Mouse (Mus musculus) heart, embryonic 14.5 days (tissue): ENCODE data around the gene Tubd1. TPM values are rescaled to one million over a fixed set of nuclear protein-coding genes. Genes with fewer than 3 reads are reported as not detected.
A peak's percentile ranks its signal among the peaks of the same experiment; 100 is the strongest.

Experiments used
- ATAC-seq: fragments of 200-750 bp; cut with Nextera tagmentation; 2 replicates; pipeline ENCODE4 v1.8.0; 2017; ENCODE audit warnings: low read depth, moderate TSS enrichment; ENCODE audit not compliant: insufficient number of reproducible peaks, insufficient read depth, low FRiP score
- H3K27ac ChIP-seq, 2 experiments: fragments of 200-500 bp in 1 of 2; fragments of 300-500 bp in 1 of 2; sonication (generic) in 1 of 2; replicated peaks in 1 of 2; 2 replicates each; pipeline ENCODE4 v1.5.1; 2012 to 2014; ENCODE audit warnings: low read depth in 2 of 2, low read length in 2 of 2, control low read depth in 1 of 2, mild to moderate bottlenecking in 1 of 2, mixed read lengths in 1 of 2; ENCODE audit not compliant: control insufficient read depth in 1 of 2, insufficient read depth in 1 of 2
- H3K27me3 ChIP-seq: fragments of 300-500 bp; sonication (generic); 2 replicates; pipeline ENCODE4 v1.6.1; 2014; ENCODE audit warnings: mild to moderate bottlenecking, low read length, control low read depth; ENCODE audit not compliant: control insufficient read depth, insufficient read depth
- H3K36me3 ChIP-seq: fragments of 300-500 bp; sonication (generic); 2 replicates; pipeline ENCODE4 v1.6.1; 2014; ENCODE audit warnings: mild to moderate bottlenecking, control low read depth, low read length, mixed read lengths; ENCODE audit not compliant: control insufficient read depth, insufficient read depth
- H3K4me1 ChIP-seq, 2 experiments: fragments of 200-500 bp in 1 of 2; fragments of 300-500 bp in 1 of 2; sonication (generic) in 1 of 2; 2 replicates each; pipeline ENCODE4 v1.6.1; 2012 to 2014; ENCODE audit warnings: low read length in 2 of 2, control low read depth in 1 of 2, mixed read lengths in 1 of 2; ENCODE audit not compliant: control insufficient read depth in 2 of 2, insufficient read depth in 2 of 2
- H3K4me2 ChIP-seq: fragments of 300-500 bp; sonication (generic); 2 replicates; pipeline ENCODE4 v1.6.1; 2014; ENCODE audit warnings: mild to moderate bottlenecking, low read length
- H3K4me3 ChIP-seq, 2 experiments: fragments of 200-500 bp in 1 of 2; fragments of 300-500 bp in 1 of 2; sonication (generic) in 1 of 2; 2 replicates each; pipeline ENCODE4 v1.5.1; 2012 to 2014; ENCODE audit warnings: low read length in 2 of 2, mild to moderate bottlenecking in 2 of 2, control low read depth in 1 of 2, low read depth in 1 of 2, moderate library complexity in 1 of 2; ENCODE audit not compliant: control insufficient read depth in 1 of 2, insufficient read depth in 1 of 2
- H3K9ac ChIP-seq: fragments of 300-500 bp; sonication (generic); 2 replicates; pipeline ENCODE4 v1.6.1; 2014; ENCODE audit warnings: mild to moderate bottlenecking, low read length
- H3K9me3 ChIP-seq: fragments of 300-500 bp; sonication (generic); 2 replicates; pipeline ENCODE4 v1.6.1; 2016; ENCODE audit warnings: low read length, control low read depth; ENCODE audit not compliant: control insufficient read depth
- WGBS: fragments of 180-500 bp; shearing (Covaris S2); extraction: QIAGEN DNeasy Blood & Tissue Kit; methylation state at CpG from one replicate; pipeline ENCODE4 v1.1.7; 2014; 5-methylcytosine and 5-hydroxymethylcytosine counted together
- polyA plus RNA-seq: library from polyadenylated mRNA; unstranded; fragments of >200 nt; fragmentation: Nextera tagmentation; extraction: Ambion mirVana; gene quantifications from 2 replicates; pipeline ENCODE4 v1.2.1, GENCODE M21; 2014

Gene Tubd1
- polyA plus RNA-seq, 1 experiment from 2014 or later = 12.0 TPM

DNA sequence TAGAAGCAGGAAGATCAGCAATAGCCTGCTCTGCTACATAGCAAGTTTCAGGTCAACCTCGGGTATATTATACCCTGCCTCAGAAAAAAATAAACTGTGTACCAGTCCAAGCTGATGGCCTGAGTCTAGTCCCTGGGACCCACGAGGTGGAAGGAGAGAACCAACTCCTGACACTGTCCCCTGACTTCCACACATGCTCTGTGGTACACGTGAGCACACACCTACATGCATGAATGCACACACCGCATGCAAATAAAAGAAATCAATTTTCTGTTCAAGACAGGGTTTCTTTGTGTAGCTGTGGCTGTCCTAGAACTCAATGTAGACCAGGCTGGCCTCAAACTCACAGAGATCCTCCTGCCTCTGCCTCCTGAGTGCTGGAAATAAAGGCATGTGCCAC is 13.5 kb downstream of the Tubd1 start:
- Histone ChIP-seq H3K9ac (no peak overlapping the region), H3K9me3 (no peaks in the 10 kb centered on the region), H3K4me1 (no peaks in the 10 kb centered on the region), H3K36me3 (peaks cover 64% of the 10 kb centered on the region), H3K27me3 (no peaks in the 10 kb centered on the region), H3K27ac (no peak overlapping the region), H3K4me3 (no peak overlapping the region), H3K4me2 (no peak overlapping the region)
- no peak for ATAC-seq
- 92% methylated on average over 4 of the region's 4 CpGs for WGBS

DNA sequence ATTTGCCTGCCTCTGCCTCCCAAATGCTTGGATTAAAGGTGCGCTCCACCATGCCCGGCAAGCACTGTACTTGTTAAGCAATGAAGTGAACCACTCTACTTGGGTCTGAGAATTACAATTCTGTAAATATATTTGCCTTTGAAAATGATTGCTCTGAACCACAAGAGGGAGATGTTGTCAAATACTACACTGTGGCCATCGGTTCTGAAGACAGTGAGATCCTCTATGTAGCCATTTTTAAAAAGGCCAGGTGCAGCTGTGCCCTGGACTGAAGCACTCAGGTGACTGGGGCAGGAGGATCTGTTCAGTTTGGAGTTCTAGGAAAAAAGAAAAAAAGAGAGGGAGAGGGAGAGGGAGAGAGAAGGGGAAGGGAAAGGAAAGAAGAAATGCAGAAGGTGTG is 23.6 kb downstream of the Tubd1 start:
- no peak for ATAC-seq
- no peak overlapping the region for H3K4me3 ChIP-seq

DNA sequence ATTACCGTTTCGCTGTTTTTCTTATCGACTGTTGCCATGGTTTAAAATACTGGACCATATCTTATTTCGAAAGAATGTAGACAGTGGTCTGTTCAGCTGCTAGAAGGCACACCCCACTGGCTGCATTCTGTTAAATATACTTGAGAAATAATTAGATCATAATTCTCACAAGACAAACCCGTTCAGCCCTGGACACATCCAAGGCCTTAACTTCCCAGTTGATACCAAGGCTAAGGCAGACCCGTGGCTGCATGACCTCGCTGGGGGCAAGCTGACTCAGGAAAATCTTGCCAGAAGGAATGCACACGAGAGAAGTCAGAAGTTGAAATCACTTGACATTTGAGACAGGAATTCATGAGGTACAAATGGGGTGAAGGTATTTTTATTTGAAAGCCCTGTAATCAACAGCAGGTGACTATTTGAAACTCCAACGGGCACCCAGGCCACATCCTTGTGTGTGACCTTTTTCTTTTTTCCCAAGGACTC is 25.5 kb downstream of the Tubd1 start:
- no peak overlapping the region for H3K4me3 ChIP-seq
- H3K4me1 ChIP-seq = peaks cover 9 to 19% of the 10 kb centered on the region in 2 experiments
- H3K9me3 ChIP-seq = no peaks in the 10 kb centered on the region
- no peak overlapping the region for H3K9ac ChIP-seq
- peak overlapping the region; percentile 56 to 87 for H3K27ac ChIP-seq
- 32% methylated on average over 9 of the region's 9 CpGs for WGBS
- no peak overlapping the region for H3K4me2 ChIP-seq
- H3K27me3 ChIP-seq = no peaks in the 10 kb centered on the region
- H3K36me3 ChIP-seq = peaks cover 23% of the 10 kb centered on the region
- no peak for ATAC-seq

More for the DNA sequence above, 23.6 kb downstream of the Tubd1 start:
- H3K27ac ChIP-seq = no peak overlapping the region
- no peaks in the 10 kb centered on the region for H3K9me3 ChIP-seq
- peaks cover 9 to 19% of the 10 kb centered on the region in 2 experiments for H3K4me1 ChIP-seq
- peaks cover 29% of the 10 kb centered on the region for H3K36me3 ChIP-seq
- no peak overlapping the region for H3K9ac ChIP-seq
- H3K4me2 ChIP-seq = no peak overlapping the region
- H3K27me3 ChIP-seq = no peaks in the 10 kb centered on the region
- 61% methylated on average over 3 of the region's 3 CpGs for WGBS

DNA sequence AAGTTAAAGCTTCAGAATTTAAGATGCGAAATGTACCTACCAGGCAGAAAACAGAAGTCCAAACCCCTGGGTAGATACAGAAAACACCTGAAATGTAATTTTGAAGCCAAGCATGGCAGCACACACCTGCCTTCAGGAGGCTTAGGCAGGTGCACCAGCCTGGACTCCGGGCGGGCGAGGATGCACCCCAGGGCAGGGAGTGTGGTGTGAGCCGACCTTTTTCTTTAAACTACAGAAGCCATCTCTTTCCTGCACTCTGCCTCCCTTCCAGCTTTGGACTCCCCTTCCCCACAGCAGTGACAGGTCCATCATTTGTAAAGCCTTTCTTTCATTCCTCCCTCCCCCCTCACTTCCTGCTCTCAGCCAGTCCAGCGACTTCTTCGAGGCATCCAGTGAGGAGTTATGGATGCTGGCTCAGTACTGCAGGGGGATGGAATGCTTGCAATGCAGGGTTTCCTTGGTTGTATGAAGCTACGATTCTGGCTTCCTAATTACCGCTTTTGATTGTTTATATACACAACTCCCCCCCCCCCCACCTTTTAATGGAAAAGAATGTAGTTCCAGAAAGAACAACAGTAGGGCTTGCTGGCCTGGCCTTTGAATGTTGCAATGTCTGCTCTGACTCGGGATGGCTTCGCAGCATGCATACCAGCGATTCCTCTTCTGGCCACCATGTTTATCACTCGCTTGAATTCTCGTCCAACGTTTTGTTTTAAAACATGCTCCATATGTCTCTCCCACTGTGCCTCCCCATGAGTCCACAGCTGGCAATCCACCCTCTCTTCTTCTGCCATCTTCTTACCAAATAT is 26.5 kb downstream of the Tubd1 start:
- WGBS = 37% methylated on average over 15 of the region's 15 CpGs
- Histone ChIP-seq H3K36me3 (peaks cover 13% of the 10 kb centered on the region; the same call in 1 of the 2 replicates), H3K4me2 (peak overlapping the region; percentile 20), H3K4me1 (peaks cover 9 to 21% of the 10 kb centered on the region in 2 experiments), H3K9me3 (no peaks in the 10 kb centered on the region), H3K27me3 (no peaks in the 10 kb centered on the region), H3K27ac (peak overlapping the region; percentile 56 to 70), H3K4me3 (no peak overlapping the region), H3K9ac (peak overlapping the region; percentile 10; the same call in 1 of the 2 replicates)
- ATAC-seq = no peak

DNA sequence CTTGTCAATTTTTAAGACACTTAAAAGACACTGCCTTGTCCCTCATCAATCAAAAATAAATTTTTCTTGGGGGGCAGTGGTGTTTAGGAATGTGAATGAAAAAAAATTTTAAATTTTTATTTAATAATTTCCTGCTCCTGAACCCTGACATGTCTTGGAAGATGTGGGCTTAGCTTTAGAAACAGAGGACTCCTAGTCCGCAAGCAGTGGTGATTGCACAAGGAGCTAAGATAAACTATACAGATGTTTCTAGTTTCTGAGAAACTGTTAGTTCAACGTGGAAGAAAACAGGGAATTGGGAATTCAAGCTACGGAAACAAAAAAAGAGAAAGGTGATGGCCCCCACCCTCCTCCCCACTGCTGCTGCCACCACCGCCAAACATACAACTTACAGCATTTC is 27.1 kb downstream of the Tubd1 start:
- Histone ChIP-seq H3K27ac (peak overlapping the region; percentile 56 to 70; a peak in 3 of 4 replicates), H3K9ac (no peak overlapping the region), H3K36me3 (0 out of 2 replicates have a peak, but pooled peaks cover 12% of the 10 kb centered on the region), H3K27me3 (no peaks in the 10 kb centered on the region), H3K9me3 (no peaks in the 10 kb centered on the region), H3K4me1 (peaks cover 9 to 24% of the 10 kb centered on the region in 2 experiments), H3K4me3 (no peak overlapping the region), H3K4me2 (peak overlapping the region; percentile 20; the same call in 1 of the 2 replicates)
- no peak for ATAC-seq
- 74% methylated on average over 4 of the region's 4 CpGs for WGBS

- Histone ChIP-seq H3K27ac (no peak overlapping the region), H3K4me2 (no peak overlapping the region), H3K27me3 (no peaks in the 10 kb centered on the region), H3K36me3 (0 out of 2 replicates have a peak, but pooled peaks cover 4% of the 10 kb centered on the region), H3K9me3 (no peaks in the 10 kb centered on the region), H3K4me3 (no peak overlapping the region), H3K4me1 (peaks cover 14 to 32% of the 10 kb centered on the region in 2 experiments), H3K9ac (no peak overlapping the region)
- ATAC-seq = no peak
- 66% methylated on average over 2 of the region's 2 CpGs for WGBS
Measured at GRCm38 (mm10) chr11:86572623-86573022, 27.8 kb downstream of the Tubd1 start.

- Histone ChIP-seq H3K4me2 (no peak overlapping the region), H3K27ac (no peak overlapping the region), H3K9me3 (no peaks in the 10 kb centered on the region), H3K27me3 (no peaks in the 10 kb centered on the region), H3K4me3 (no peak overlapping the region), H3K9ac (no peak overlapping the region), H3K36me3 (no peaks in the 10 kb centered on the region), H3K4me1 (peaks cover 17 to 33% of the 10 kb centered on the region in 2 experiments)
- ATAC-seq = no peak
- 83% methylated on average over 6 of the region's 6 CpGs for WGBS
Measured at GRCm38 (mm10) chr11:86573646-86574231, 28.9 kb downstream of the Tubd1 start.
